Mouse (Mus musculus) gonadal fat pad, adult 2 months (tissue): Measurements from ENCODE around the gene Ptf1a. TPM values are rescaled to one million over a fixed set of nuclear protein-coding genes. Genes with fewer than 3 reads are reported as not detected.

Experiments used
- DNase-seq: peaks from one replicate; pipeline ENCODE4 v3.0.0-alpha.2; 2012; ENCODE audit warnings: low read depth
- polyA plus RNA-seq: library from polyadenylated mRNA; depleted of rRNA; stranded (reverse); fragments of >200 nt; gene quantifications from 2 replicates; pipeline ENCODE4 v1.2.3, GENCODE M21; 2012; rRNA removed

Ptf1a gene
- polyA plus RNA-seq, 1 experiment = not detected

DNA sequence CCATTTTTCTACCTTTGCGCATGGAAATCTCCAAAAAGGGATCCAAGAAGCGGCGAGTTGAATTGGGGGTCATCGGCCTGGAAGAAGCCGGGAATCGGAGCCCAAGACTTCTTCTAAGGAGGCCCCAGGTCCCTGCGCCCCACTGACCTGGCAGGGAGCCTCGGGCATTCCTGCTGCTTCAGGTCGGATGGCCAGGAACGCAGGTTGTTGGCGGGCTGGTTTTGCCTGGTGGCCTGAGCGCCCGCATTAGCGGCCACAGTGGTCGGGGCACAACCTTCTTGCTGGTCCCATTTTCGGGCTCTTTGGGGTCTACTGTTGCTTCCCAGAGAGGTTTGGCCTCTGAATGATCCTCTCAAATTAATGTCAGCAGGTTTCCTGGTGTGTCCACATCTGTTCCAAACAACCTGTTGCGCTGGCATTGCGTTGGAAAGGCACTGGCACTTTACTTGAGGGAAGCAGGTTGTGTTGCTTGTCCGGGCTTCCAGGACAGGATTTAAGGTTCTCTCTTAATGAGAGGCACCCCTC is 7.1 kb downstream of the Ptf1a start:
- DNase-seq = no peak

DNA sequence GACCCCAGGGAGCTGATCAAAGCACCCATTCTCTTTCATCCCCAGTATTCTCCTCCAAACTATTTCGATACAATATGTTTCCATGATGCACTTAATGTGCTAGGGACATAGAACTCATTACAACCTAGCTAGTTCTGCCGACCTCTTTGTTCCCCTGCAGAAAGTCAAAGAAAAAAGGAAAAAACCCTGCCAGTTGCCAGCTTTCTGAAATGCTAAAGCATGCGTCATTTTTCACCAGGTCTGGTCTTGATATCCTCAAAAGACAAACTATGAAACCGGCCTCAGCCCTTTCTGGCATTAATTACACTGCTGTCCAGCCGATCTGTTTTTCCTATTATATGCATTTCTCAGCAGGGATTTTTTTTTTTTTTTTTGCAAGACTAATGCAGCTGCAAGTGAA is 9.8 kb downstream of the Ptf1a start:
- no peak for DNase-seq

DNA sequence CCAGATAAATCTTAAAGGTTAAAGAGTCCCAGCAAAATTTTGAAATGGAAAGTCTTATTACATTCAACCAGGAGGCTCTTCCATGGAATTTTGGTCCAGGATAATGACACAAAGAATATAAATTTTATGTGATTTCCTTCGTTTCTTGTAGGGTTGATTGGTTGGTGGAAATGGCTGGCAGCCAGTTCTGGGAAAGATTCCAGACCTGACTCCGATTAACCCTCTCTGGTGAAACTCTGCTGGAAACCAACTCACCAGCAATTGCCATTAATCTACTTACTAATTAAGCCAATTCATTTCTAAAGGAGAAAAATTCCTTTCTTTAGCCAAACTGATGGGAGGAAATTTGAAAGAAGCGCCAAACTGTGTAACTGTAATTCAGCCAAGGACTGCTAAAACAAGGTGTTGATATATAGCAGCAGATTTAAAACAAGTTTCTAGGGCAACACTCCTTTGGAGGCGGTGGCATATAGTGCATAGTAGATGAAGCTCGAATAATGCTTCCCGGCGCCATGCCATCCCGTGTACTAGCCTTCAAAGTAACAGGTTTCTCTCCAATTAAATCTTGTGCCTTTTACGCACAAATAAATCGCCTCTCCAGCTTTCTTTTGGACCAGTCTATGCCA is 10.5 kb downstream of the Ptf1a start:
- DNase-seq = no peak

DNA sequence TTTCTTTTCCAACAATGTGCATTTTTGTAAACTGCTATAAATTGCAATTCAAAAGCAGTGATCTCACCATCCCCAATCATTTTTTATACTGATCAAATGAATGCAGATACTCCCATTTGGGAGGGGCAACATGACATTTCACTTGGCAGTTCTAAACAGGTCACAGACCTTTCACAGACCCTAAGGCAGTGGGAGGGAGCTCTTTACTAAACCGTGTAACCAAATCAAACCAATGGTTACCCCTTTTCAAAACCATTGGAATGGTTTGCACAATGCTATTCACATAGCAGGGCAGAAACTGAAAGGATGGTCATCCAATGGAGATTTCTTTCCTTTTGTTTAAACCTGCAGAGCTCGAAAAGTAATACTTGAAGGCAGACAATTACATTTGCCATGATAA is 13.3 kb downstream of the Ptf1a start:
- no peak for DNase-seq

DNA sequence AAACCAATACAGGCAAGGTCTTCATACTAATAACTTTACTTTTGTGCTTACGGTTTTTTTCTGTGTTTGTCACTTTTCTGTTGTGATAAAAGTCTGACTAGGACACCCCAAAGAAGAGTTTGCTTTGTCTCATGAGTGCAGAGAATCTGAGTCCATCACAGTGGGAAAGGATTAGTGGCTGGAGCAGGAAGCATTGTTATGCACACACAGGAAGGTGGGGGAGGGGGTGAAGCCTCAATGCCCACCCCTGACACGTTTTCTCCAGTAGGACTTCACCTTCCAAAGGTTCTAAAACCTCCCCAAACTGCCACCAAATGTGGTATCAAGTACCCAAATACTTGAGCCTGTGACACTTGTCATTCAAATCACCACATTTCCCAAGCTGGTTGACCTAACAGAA is 16.5 kb downstream of the Ptf1a start:
- DNase-seq = no peak

DNA sequence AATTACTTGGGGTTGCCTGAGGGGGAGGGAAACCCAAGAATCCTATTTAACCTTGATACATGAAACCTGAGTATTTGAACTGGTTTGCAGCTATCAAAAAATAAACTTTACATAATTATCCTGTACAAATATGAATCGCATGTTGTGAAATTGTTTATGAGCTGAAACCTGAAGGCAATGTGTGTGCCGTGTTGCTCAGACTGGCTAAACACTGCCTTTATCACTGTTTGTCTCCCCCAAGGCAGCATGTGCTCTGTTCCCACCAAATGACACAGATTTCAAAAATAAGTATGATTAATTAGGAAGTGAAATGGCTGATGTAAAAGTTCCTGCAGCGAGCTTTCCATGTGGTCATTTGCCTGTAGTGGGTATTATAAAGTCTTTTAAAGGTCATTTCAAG is 44.8 kb downstream of the Ptf1a start:
- no peak for DNase-seq

Other genes with a start within 250 kb of the Ptf1a start
- gene Armc3, start 246.4 kb upstream of the Ptf1a start, polyA plus RNA-seq = 0.11 and 0.28 TPM in 2 replicates
- 14.0 and 16.6 TPM in 2 replicates for gene Msrb2, start 74.2 kb upstream of the Ptf1a start, polyA plus RNA-seq
- not detected in 2 replicates for gene 4921504E06Rik, start 108.3 kb downstream of the Ptf1a start, polyA plus RNA-seq
- 3.8 and 7.2 TPM in 2 replicates for gene Otud1, start 212.1 kb downstream of the Ptf1a start, polyA plus RNA-seq